Mouse (Mus musculus): ENCODE results near the gene Gm13030. TPM values are rescaled to one million over a fixed set of nuclear protein-coding genes. Genes with fewer than 3 reads are reported as not detected.
"Not testable (repeated sequence)": the region's sequence is repeated elsewhere in the genome, so short reads cannot be mapped to it uniquely, and the experiment has no call there.

Gene Gm13030
- polyA plus RNA-seq (2015; fragmentation: Nextera tagmentation; extraction: Ambion mirVana) = not detected in 2 replicates

GRCm38 (mm10) chr4:138873864-138874263 is at the start of gene Gm13030:
Gene Gm13030, minus strand, starts transcription at chr4:138873964.
- Histone ChIP-seq H3K4me2 (replicated peaks) (no peak within 1 kb of the TSS), H3K9me3 (no peaks in the 10 kb centered on the region), H3K27ac (replicated peaks) (no peak within 1 kb of the TSS), H3K36me3 (no peaks in the 10 kb centered on the region), H3K9ac (replicated peaks) (no peak within 1 kb of the TSS), H3K4me3 (no peak within 1 kb of the TSS), H3K27me3 (no peaks in the 10 kb centered on the region), H3K4me1 (no peaks in the 10 kb centered on the region)
- 84% methylated on average over 6 of the region's 6 CpGs for WGBS
- ATAC-seq (replicated peaks) = no peak

GRCm38 (mm10) chr4:138922131-138922459 is 48.3 kb upstream of the Gm13030 start:
- Histone ChIP-seq H3K4me2 (replicated peaks) (peak overlapping the region; percentile 48), H3K4me1 (peaks cover 4% of the 10 kb centered on the region), H3K4me3 (peak overlapping the region; percentile 34), H3K27ac (replicated peaks) (no peak overlapping the region), H3K9ac (replicated peaks) (0 out of 2 replicates have a peak overlapping the region, but pooled peaks have one; percentile 9), H3K27me3 (no peaks in the 10 kb centered on the region), H3K36me3 (no peaks in the 10 kb centered on the region), H3K9me3 (no peaks in the 10 kb centered on the region)
- ATAC-seq (replicated peaks) = peak; percentile 82
- under 1% methylated on average over 11 of the region's 11 CpGs for WGBS

- Histone ChIP-seq H3K4me2 (replicated peaks) (peak overlapping the region; percentile 48), H3K9ac (replicated peaks) (0 out of 2 replicates have a peak overlapping the region, but pooled peaks have one; percentile 9), H3K4me3 (peak overlapping the region; percentile 34), H3K4me1 (peaks cover 4% of the 10 kb centered on the region), H3K27ac (replicated peaks) (no peak overlapping the region), H3K9me3 (no peaks in the 10 kb centered on the region), H3K27me3 (no peaks in the 10 kb centered on the region), H3K36me3 (no peaks in the 10 kb centered on the region)
- WGBS = 33% methylated on average over 20 of the region's 20 CpGs
- ATAC-seq (replicated peaks) = 0 out of 2 replicates have a peak, but pooled peaks have one; percentile 32
Observed at GRCm38 (mm10) chr4:138921254-138922130, 47.7 kb upstream of the Gm13030 start.

- Histone ChIP-seq H3K27me3 (no peaks in the 10 kb centered on the region), H3K4me2 (replicated peaks) (no peak overlapping the region), H3K4me3 (no peak overlapping the region), H3K9ac (replicated peaks) (no peak overlapping the region), H3K9me3 (no peaks in the 10 kb centered on the region), H3K4me1 (peaks cover 14% of the 10 kb centered on the region), H3K36me3 (no peaks in the 10 kb centered on the region), H3K27ac (replicated peaks) (no peak overlapping the region)
- ATAC-seq (replicated peaks) = no peak
- WGBS = 85% methylated on average over 9 of the region's 9 CpGs
Observed at GRCm38 (mm10) chr4:138917282-138917681, 43.5 kb upstream of the Gm13030 start.

- ATAC-seq (replicated peaks) = peak; percentile 96
- peaks cover 14% of the 10 kb centered on the region for H3K4me1 ChIP-seq
- H3K27me3 ChIP-seq = no peaks in the 10 kb centered on the region
- peak within 1 kb of the TSS; percentile 98 for H3K4me3 ChIP-seq
- peak within 1 kb of the TSS; percentile 94 for H3K9ac ChIP-seq (replicated peaks)
- 0 out of 2 replicates have a peak, but pooled peaks cover 2% of the 10 kb centered on the region for H3K36me3 ChIP-seq
- no peaks in the 10 kb centered on the region for H3K9me3 ChIP-seq
- under 1% methylated on average over 39 of the region's 39 CpGs for WGBS
- peak within 1 kb of the TSS; percentile 97 for H3K4me2 ChIP-seq (replicated peaks)
- peak within 1 kb of the TSS; percentile 79 for H3K27ac ChIP-seq (replicated peaks)
Observed at GRCm38 (mm10) chr4:138913797-138914196, 40.0 kb upstream of the Gm13030 start, which contains the start of gene Otud3. Gene Otud3, minus strand, starts transcription at chr4:138913945.

- peak overlapping the region; percentile 79 for H3K27ac ChIP-seq (replicated peaks)
- ATAC-seq (replicated peaks) = peak; percentile 64
- H3K4me1 ChIP-seq = peaks cover 14% of the 10 kb centered on the region
- H3K36me3 ChIP-seq = peaks cover 4% of the 10 kb centered on the region; the same call in 1 of the 2 replicates
- H3K9me3 ChIP-seq = no peaks in the 10 kb centered on the region
- peak overlapping the region; percentile 98 for H3K4me3 ChIP-seq
- H3K9ac ChIP-seq (replicated peaks) = peak overlapping the region; percentile 94
- 1% methylated on average over 52 of the region's 52 CpGs for WGBS
- peak overlapping the region; percentile 97 for H3K4me2 ChIP-seq (replicated peaks)
- H3K27me3 ChIP-seq = no peaks in the 10 kb centered on the region
Observed at GRCm38 (mm10) chr4:138913141-138913787, 39.5 kb upstream of the Gm13030 start.

- no peaks in the 10 kb centered on the region for H3K9me3 ChIP-seq
- no peak overlapping the region for H3K27ac ChIP-seq (replicated peaks)
- no peaks in the 10 kb centered on the region for H3K4me1 ChIP-seq
- H3K4me2 ChIP-seq (replicated peaks) = no peak overlapping the region
- H3K9ac ChIP-seq (replicated peaks) = no peak overlapping the region
- no peak for ATAC-seq (replicated peaks)
- H3K27me3 ChIP-seq = no peaks in the 10 kb centered on the region
- 97% methylated on average over 18 of the region's 18 CpGs for WGBS
- H3K4me3 ChIP-seq = no peak overlapping the region
- H3K36me3 ChIP-seq = peaks cover 67% of the 10 kb centered on the region
Observed at GRCm38 (mm10) chr4:138905624-138906337, 32.0 kb upstream of the Gm13030 start.

- Histone ChIP-seq H3K4me1 (no peaks in the 10 kb centered on the region), H3K27me3 (no peaks in the 10 kb centered on the region), H3K9ac (replicated peaks) (no peak overlapping the region), H3K9me3 (no peaks in the 10 kb centered on the region), H3K4me2 (replicated peaks) (no peak overlapping the region), H3K36me3 (peaks cover 79% of the 10 kb centered on the region), H3K4me3 (no peak overlapping the region), H3K27ac (replicated peaks) (no peak overlapping the region)
- no peak for ATAC-seq (replicated peaks)
- 88% methylated on average over 7 of the region's 7 CpGs for WGBS
Observed at GRCm38 (mm10) chr4:138899361-138899760, 25.6 kb upstream of the Gm13030 start.

- H3K4me3 ChIP-seq; H3K9me3 ChIP-seq; H3K4me1 ChIP-seq; H3K4me2 ChIP-seq (replicated peaks); ATAC-seq (replicated peaks); H3K27me3 ChIP-seq; H3K27ac ChIP-seq (replicated peaks); H3K9ac ChIP-seq (replicated peaks): not testable (repeated sequence)
- 93% methylated on average over 11 of the region's 11 CpGs for WGBS
- H3K36me3 ChIP-seq = peaks cover 52% of the 10 kb centered on the region
Observed at GRCm38 (mm10) chr4:138893789-138894188, 20.0 kb upstream of the Gm13030 start.

- no peak overlapping the region for H3K4me2 ChIP-seq (replicated peaks)
- H3K4me3 ChIP-seq = no peak overlapping the region
- ATAC-seq (replicated peaks) = no peak
- H3K36me3 ChIP-seq = peaks cover 42% of the 10 kb centered on the region
- no peaks in the 10 kb centered on the region for H3K27me3 ChIP-seq
- H3K9me3 ChIP-seq = no peaks in the 10 kb centered on the region
- no peak overlapping the region for H3K9ac ChIP-seq (replicated peaks)
- 88% methylated on average over 6 of the region's 6 CpGs for WGBS
- no peaks in the 10 kb centered on the region for H3K4me1 ChIP-seq
- no peak overlapping the region for H3K27ac ChIP-seq (replicated peaks)
Observed at GRCm38 (mm10) chr4:138892655-138893054, 18.9 kb upstream of the Gm13030 start.

- WGBS = 66% methylated on average over 8 of the region's 8 CpGs
- peaks cover 19% of the 10 kb centered on the region for H3K36me3 ChIP-seq
- H3K4me2 ChIP-seq (replicated peaks) = no peak overlapping the region
- H3K9ac ChIP-seq (replicated peaks) = no peak overlapping the region
- H3K27me3 ChIP-seq = no peaks in the 10 kb centered on the region
- no peaks in the 10 kb centered on the region for H3K9me3 ChIP-seq
- no peak overlapping the region for H3K4me3 ChIP-seq
- H3K27ac ChIP-seq (replicated peaks) = no peak overlapping the region
- ATAC-seq (replicated peaks) = no peak
- H3K4me1 ChIP-seq = no peaks in the 10 kb centered on the region
Observed at GRCm38 (mm10) chr4:138889635-138890034, 15.9 kb upstream of the Gm13030 start.

GRCm38 (mm10) chr4:138889165-138889564 is 15.4 kb upstream of the Gm13030 start:
- 25% methylated on average over 7 of the region's 7 CpGs for WGBS
- ATAC-seq (replicated peaks) = no peak
- H3K27ac ChIP-seq (replicated peaks) = no peak overlapping the region

More at GRCm38 (mm10) chr4:138889165-138889564, 15.4 kb upstream of the Gm13030 start:
- Histone ChIP-seq H3K4me1 (no peaks in the 10 kb centered on the region), H3K27me3 (no peaks in the 10 kb centered on the region), H3K36me3 (peaks cover 15% of the 10 kb centered on the region), H3K4me2 (replicated peaks) (no peak overlapping the region), H3K4me3 (no peak overlapping the region), H3K9ac (replicated peaks) (no peak overlapping the region), H3K9me3 (no peaks in the 10 kb centered on the region)

Data from forebrain, embryonic 15.5 days (tissue).